Mouse (Mus musculus) midbrain, postnatal 0 days (tissue): Measurements from ENCODE around the gene Arhgef39. TPM values are rescaled to one million over a fixed set of nuclear protein-coding genes. Genes with fewer than 3 reads are reported as not detected.
A peak's percentile ranks its signal among the peaks of the same experiment; 100 is the strongest.

Experiments used
- ATAC-seq: fragments of 200-750 bp; cut with Nextera tagmentation; 2 replicates; pipeline ENCODE4 v1.8.0; 2017; ENCODE audit warnings: moderate number of reproducible peaks, mild to moderate bottlenecking, moderate TSS enrichment, moderate library complexity; ENCODE audit not compliant: low FRiP score
- DNase-seq: peaks from one replicate; pipeline ENCODE4 v3.0.0-alpha.2; 2015; ENCODE audit warnings: low spot score
- H3K27ac ChIP-seq: fragments of 300-500 bp; sonication (generic); 2 replicates; pipeline ENCODE4 v1.5.1; 2014; ENCODE audit warnings: low read depth, mild to moderate bottlenecking, low read length, mixed read lengths
- H3K27me3 ChIP-seq: fragments of 300-500 bp; sonication (generic); 2 replicates; pipeline ENCODE4 v1.6.1; 2014; ENCODE audit warnings: low read length, control low read depth, mixed read lengths; ENCODE audit not compliant: insufficient read depth
- H3K36me3 ChIP-seq: fragments of 300-500 bp; sonication (generic); 2 replicates; pipeline ENCODE4 v1.6.1; 2014; ENCODE audit warnings: low read length, control low read depth, mixed read lengths; ENCODE audit not compliant: insufficient read depth
- H3K4me1 ChIP-seq: fragments of 300-500 bp; sonication (generic); 2 replicates; pipeline ENCODE4 v1.6.1; 2014; ENCODE audit warnings: mild to moderate bottlenecking, control low read depth, antibody characterized with exemption, low read length, mixed read lengths; ENCODE audit not compliant: insufficient read depth
- H3K4me2 ChIP-seq: fragments of 300-500 bp; sonication (generic); 2 replicates; pipeline ENCODE4 v1.6.1; 2014; ENCODE audit warnings: low read depth, mild to moderate bottlenecking, low read length, mixed read lengths; ENCODE audit not compliant: poor library complexity, severe bottlenecking
- H3K4me3 ChIP-seq: fragments of 300-500 bp; sonication (generic); 2 replicates; pipeline ENCODE4 v1.5.1; 2014; ENCODE audit warnings: low read depth, mild to moderate bottlenecking, low read length, moderate library complexity
- H3K9ac ChIP-seq: fragments of 300-500 bp; sonication (generic); replicated peaks from 2 replicates; pipeline ENCODE4 v1.6.1; 2014; ENCODE audit warnings: mild to moderate bottlenecking, low read length, moderate library complexity, mixed read lengths; ENCODE audit not compliant: poor library complexity, severe bottlenecking
- H3K9me3 ChIP-seq: fragments of 300-500 bp; sonication (generic); 2 replicates; pipeline ENCODE4 v1.6.1; 2016; ENCODE audit warnings: low read length, control low read depth
- CTCF ChIP-seq: IDR thresholded peaks from 2 replicates; pipeline ENCODE4 v1.5.1; 2016; ENCODE audit warnings: antibody characterized with exemption, mild to moderate bottlenecking
- WGBS: fragments of 180-500 bp; shearing (Covaris S2); extraction: QIAGEN DNeasy Blood & Tissue Kit; methylation state at CpG from one replicate; pipeline ENCODE4 v1.1.7; 2014; 5-methylcytosine and 5-hydroxymethylcytosine counted together
- polyA plus RNA-seq: library from polyadenylated mRNA; unstranded; fragments of >200 nt; fragmentation: Nextera tagmentation; extraction: Ambion mirVana; gene quantifications from 2 replicates; pipeline ENCODE4 v1.2.1, GENCODE M21; 2015
- total RNA-seq: library from RNA; depleted of rRNA; stranded (reverse); fragments of >200 nt; gene quantifications from 2 replicates; pipeline ENCODE4 v1.2.3, GENCODE M21; 2014

Gene Arhgef39
- total and polyA plus RNA-seq, 2 experiments from 2014 or later: 2.3 to 16.1 TPM

DNA sequence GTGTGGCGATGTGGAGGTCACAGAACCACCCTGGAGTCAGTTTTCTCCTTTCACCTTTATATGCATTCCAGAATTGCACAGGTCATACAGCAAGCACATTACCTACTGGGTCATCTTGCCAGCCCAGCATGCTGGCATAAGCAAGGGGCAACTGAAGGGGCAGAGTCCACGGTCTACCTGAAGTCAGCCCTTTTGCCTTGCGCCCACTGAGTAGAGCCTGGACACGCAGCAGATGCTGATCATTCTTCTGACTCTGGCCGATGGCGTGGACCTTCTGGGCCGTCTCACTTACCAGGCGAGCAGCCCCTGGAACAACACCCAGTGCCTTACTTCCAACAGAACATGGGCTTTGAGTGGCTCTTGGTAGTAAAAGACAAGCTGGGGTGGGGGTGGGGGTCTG is 2.1 kb downstream of the Arhgef39 start:
- Histone ChIP-seq H3K9ac (no peak overlapping the region), H3K9me3 (no peaks in the 10 kb centered on the region), H3K4me3 (no peak overlapping the region), H3K27ac (no peak overlapping the region), H3K4me2 (no peak overlapping the region), H3K36me3 (peaks cover 3% of the 10 kb centered on the region; the same call in 1 of the 2 replicates), H3K27me3 (no peaks in the 10 kb centered on the region), H3K4me1 (0 out of 2 replicates have a peak, but pooled peaks cover 6% of the 10 kb centered on the region)
- ATAC-seq: no peak
- DNase-seq: no peak
- no peak for TF ChIP-seq CTCF
- 96% methylated on average over 8 of the region's 8 CpGs for WGBS

DNA sequence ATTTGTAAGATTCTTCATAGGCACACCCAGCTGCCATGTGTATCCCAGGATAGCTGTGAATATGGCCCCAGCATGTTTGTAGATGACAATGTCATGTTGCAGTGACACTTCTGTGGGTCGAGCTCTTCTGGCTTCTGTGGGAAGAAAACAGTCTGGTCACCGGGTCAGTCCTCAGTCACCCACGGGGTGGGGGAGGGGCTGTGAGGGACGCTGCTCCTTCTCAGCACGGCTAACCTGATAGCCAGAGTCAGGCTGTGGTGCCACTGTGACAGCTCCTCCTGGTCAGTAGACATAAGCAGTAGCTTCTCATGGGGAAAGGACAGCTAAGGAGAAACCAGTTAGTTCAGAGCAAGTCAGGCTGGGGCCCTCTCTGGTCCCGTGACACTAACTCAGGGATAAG is 2.9 kb downstream of the Arhgef39 start:
- no peak overlapping the region for H3K9ac ChIP-seq
- no peak for TF ChIP-seq CTCF
- H3K36me3 ChIP-seq: peaks cover 3% of the 10 kb centered on the region; the same call in 1 of the 2 replicates
- 0 out of 2 replicates have a peak, but pooled peaks cover 6% of the 10 kb centered on the region for H3K4me1 ChIP-seq
- WGBS: 31% methylated on average over 6 of the region's 6 CpGs
- DNase-seq: no peak
- no peak overlapping the region for H3K27ac ChIP-seq
- H3K4me3 ChIP-seq: no peak overlapping the region
- ATAC-seq: no peak
- no peak overlapping the region for H3K4me2 ChIP-seq
- no peaks in the 10 kb centered on the region for H3K27me3 ChIP-seq
- H3K9me3 ChIP-seq: no peaks in the 10 kb centered on the region

DNA sequence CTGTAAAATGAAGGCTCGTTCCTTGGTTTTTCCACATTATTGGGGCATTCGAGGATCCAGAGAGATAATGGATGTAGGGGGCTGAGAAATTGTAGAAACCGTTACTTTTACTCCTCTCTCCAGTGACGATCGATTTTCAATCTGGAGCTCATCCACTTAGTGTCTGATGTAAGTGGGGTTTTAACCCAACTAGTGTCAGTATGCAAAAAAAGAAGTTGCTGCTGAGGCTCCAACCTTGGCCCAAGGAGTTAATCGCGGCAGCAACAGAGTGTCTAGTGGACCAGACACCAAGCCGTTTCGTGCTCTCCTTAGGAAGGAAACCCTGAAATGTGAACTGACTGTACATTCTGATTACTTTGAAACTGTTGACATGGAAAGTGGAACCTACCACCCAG is 5.7 kb downstream of the Arhgef39 start:
- H3K36me3 ChIP-seq: peaks cover 3% of the 10 kb centered on the region; the same call in 1 of the 2 replicates
- ATAC-seq: no peak
- peak overlapping the region; percentile 59 for H3K4me3 ChIP-seq
- WGBS: under 1% methylated on average over 9 of the region's 9 CpGs
- no peaks in the 10 kb centered on the region for H3K27me3 ChIP-seq
- peak overlapping the region; percentile 68 for H3K9ac ChIP-seq
- 0 out of 2 replicates have a peak, but pooled peaks cover 6% of the 10 kb centered on the region for H3K4me1 ChIP-seq
- peak overlapping the region; percentile 50 for H3K4me2 ChIP-seq
- no peak for TF ChIP-seq CTCF
- no peaks in the 10 kb centered on the region for H3K9me3 ChIP-seq
- DNase-seq: peak; percentile 37
- H3K27ac ChIP-seq: peak overlapping the region; percentile 88

DNA sequence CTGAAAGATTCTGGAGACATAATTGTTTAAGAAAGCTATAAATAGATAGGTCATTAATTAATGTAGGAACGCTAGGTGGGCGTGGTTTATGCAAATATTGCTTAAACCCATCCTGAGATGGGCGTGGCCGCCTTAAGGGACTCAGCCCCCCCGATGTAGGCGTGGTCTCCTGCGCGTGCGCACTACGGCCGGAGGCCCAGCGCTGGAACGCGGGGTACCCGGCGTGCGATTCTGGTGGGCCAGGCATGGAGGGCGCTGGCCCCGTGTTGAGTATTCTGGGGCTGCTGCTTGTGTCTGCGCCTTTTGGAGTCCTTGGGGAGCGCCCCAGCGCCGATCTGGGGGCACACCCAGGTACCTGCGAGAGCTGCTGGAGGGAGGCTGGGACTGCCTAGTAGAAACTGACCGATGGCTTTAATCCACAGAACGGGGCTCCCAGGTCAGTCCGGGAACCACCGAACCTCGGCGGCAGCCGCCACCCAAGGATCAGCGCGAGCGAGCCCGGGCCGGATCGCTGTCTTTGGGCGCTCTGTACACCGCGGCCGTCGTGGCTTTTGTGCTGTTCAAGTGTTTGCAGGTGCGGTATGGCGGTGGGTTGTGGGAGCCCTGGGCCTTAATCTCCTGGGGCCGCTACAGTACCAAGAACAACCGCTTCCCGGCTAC is 6.2 kb downstream of the Arhgef39 start:
- DNase-seq: peak; percentile 97

DNA sequence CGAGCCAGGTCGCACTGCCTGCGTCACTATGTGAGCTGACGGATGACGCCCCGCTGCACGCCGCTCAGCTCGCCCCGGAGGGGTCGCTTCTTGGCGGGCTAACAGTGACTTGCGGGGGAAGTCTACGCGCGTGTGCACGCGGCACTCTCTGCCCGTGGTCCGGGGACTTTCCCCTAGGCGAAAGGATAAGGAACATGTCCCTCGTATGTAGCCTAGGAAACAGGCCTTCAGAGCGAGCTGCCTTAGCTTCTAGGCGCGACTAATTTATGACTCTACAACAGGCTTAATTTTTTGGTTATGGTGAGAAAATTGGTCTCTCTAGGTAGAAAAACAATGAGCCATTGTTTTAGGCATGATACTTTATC is 6.7 kb downstream of the Arhgef39 start, which contains the start of gene Ccdc107:
TSS of gene Ccdc107 (plus strand) at position 80 of the 365 bp plus-strand sequence.
- H3K4me2 ChIP-seq: peak within 1 kb of the TSS; percentile 50
- H3K9me3 ChIP-seq: no peaks in the 10 kb centered on the region
- WGBS: under 1% methylated on average over 25 of the region's 25 CpGs
- peaks cover 3% of the 10 kb centered on the region; the same call in 1 of the 2 replicates for H3K36me3 ChIP-seq
- DNase-seq (peak; percentile 98), ATAC-seq (peak; percentile 96)
- TF ChIP-seq CTCF: peak; percentile 39; the same call in 1 of the 2 replicates
- H3K9ac ChIP-seq: peak within 1 kb of the TSS; percentile 68
- H3K27ac ChIP-seq: peak within 1 kb of the TSS; percentile 88
- 0 out of 2 replicates have a peak, but pooled peaks cover 6% of the 10 kb centered on the region for H3K4me1 ChIP-seq
- no peaks in the 10 kb centered on the region for H3K27me3 ChIP-seq
- peak within 1 kb of the TSS; percentile 59 for H3K4me3 ChIP-seq

More for the DNA sequence above, 6.2 kb downstream of the Arhgef39 start:
- peak overlapping the region; percentile 88 for H3K27ac ChIP-seq
- under 1% methylated on average over 47 of the region's 47 CpGs for WGBS
- H3K9ac ChIP-seq: peak overlapping the region; percentile 68
- 0 out of 2 replicates have a peak, but pooled peaks cover 6% of the 10 kb centered on the region for H3K4me1 ChIP-seq
- peak overlapping the region; percentile 50 for H3K4me2 ChIP-seq
- H3K9me3 ChIP-seq: no peaks in the 10 kb centered on the region
- no peaks in the 10 kb centered on the region for H3K27me3 ChIP-seq
- TF ChIP-seq CTCF: peak; percentile 50
- peak; percentile 91 for ATAC-seq
- peaks cover 3% of the 10 kb centered on the region; the same call in 1 of the 2 replicates for H3K36me3 ChIP-seq
- H3K4me3 ChIP-seq: peak overlapping the region; percentile 59
